Mouse (Mus musculus): ENCODE results near the gene Srgap3. TPM values are rescaled to one million over a fixed set of nuclear protein-coding genes. Genes with fewer than 3 reads are reported as not detected.

Srgap3 gene
- total RNA-seq (2021): 100 to 1,000 TPM; 241 to 270 TPM

GRCm38 (mm10) chr6:112946895-112947436, at the start of gene Srgap3:
Srgap3 (minus strand) TSS chr6:112947266.
- peak; percentile 74 to 76 for DNase-seq (ENCODE audit: extremely low spot score in 1 of 2, low spot score in 1 of 2)

GRCm38 (mm10) chr6:112995708-112996107, 48.6 kb upstream of the Srgap3 start:
- DNase-seq (ENCODE audit: extremely low spot score in 1 of 2, low spot score in 1 of 2): no peak

- no peak for DNase-seq (ENCODE audit: extremely low spot score in 1 of 2, low spot score in 1 of 2)
Observed at GRCm38 (mm10) chr6:112990119-112990518, 43.1 kb upstream of the Srgap3 start.

DNA sequence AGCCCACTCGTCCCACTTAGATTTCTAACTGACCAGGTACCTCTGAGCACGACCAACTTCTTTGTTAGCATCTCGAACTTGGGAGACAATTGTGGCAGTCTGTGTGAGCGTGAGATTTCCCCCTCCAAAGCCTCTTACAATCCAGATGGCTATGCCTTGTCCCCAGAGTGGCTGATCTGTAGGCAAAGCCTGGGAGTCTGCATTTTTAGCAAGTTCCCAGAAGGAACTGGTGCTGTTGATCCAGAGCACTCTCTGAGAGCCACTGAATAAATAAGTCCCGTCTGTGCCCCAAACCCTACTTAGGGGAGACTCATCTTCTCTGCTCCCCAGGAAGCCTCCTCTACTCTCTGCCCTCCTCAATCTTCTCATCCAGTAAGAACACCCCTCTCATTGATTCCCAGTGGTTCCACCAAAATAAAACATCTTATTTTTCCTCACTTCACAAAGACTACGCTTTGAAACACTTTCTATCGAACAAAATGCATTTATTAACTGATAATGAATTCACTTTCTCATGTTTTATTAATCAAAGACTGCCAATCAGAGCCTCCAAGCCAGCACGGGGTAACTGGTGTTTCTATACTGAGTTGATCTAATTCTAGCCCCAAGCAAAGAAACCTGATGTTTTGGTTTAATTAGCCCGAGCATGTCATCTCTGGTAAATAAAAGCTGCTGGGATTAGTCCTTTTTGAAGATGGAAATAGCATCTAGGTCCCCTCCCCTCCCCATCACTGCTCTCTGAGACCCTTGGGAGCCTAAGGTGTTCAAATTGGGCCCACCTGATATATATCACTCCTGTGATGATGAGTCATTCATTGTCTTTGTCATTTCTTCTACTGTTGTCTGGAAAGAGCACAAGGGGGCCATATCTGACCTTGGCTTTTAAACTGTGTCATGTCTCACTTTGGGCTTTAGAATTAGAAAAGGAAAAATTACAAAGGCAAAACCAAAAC, 38.6 kb upstream of the Srgap3 start:
- DNase-seq (ENCODE audit: extremely low spot score in 1 of 2, low spot score in 1 of 2): no peak

DNA sequence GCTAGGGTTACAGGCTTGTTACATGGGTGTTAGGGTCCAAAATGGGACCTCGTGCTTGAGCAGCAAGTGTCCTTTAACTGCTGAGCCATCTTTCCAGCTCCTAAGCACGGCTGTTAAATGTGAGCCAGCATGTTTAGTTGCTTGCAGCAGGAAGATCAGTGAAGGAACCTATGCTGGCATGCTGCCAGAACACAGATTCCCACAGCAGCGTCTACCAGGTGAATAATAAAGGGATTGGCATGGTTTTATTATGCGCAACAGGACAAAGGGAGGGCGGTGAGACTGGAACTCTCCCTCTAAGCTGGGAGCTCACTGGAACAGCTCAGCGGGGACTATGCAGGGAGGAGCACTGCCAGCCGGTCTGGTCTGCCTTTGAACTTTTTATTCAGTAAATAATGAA, 35.2 kb upstream of the Srgap3 start:
- no peak for DNase-seq (ENCODE audit: extremely low spot score in 1 of 2, low spot score in 1 of 2)

GRCm38 (mm10) chr6:112978947-112979346, 31.9 kb upstream of the Srgap3 start:
- no peak for DNase-seq (ENCODE audit: extremely low spot score in 1 of 2, low spot score in 1 of 2)

DNA sequence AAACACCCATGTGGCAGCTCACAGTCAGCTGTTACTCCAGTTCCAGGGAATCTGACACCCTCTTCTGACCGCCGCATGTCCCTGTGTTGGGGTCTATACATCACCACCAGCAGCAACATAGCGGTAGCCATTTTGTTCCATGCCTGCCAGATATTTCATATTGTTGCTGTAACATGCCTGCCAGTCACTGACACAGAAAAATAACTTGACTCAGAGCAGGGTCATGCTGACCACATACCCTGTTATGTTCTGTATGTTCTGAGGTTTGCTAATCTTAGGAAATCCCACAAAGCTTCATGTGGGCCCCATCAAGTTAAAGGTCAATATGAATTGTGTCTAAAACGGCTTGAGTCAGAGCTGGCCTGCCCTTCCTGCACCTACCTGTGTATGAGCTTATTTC, 30.2 kb upstream of the Srgap3 start:
- DNase-seq (ENCODE audit: extremely low spot score in 1 of 2, low spot score in 1 of 2): no peak

DNA sequence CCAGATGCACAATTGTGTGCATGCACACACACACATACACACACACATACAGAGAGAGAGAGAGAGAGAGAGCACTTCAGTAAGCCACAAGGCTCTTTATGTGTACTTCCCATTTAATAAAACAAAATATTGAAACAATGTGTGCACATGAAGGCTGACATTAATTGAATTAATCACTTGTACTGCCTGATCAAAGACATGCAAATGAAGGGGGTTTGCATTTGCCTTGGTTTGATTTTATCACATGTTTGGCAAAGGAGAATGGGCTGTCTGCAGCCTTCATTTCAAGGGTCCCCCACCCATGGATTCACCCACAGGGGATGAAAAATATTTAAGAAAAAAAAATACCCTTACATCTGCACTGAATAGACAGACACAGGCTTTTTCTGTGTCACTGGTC, 29.5 kb upstream of the Srgap3 start:
- no peak for DNase-seq (ENCODE audit: extremely low spot score in 1 of 2, low spot score in 1 of 2)

DNA sequence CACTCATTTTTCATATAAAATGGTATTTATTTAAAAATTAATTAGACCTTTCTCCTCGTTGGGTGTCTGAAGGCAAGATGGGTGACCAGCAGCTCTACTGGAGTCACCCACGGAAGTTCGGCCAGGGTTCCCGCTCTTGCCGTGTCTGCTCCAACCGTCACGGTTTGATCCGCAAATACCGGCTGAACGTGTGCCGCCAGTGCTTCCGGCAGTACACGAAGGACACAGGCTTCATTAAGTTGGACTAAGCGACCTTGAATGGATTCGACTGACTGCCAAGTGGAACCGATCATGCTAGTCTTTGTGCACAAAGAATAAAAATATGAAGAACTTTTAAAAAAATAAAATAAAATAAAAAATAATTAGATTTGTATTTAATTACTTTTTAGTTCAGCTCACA, 29.1 kb upstream of the Srgap3 start:
- no peak for DNase-seq (ENCODE audit: extremely low spot score in 1 of 2, low spot score in 1 of 2)

- no peak for DNase-seq (ENCODE audit: extremely low spot score in 1 of 2, low spot score in 1 of 2)
Observed at GRCm38 (mm10) chr6:112973786-112974720, 27.0 kb upstream of the Srgap3 start.

DNA sequence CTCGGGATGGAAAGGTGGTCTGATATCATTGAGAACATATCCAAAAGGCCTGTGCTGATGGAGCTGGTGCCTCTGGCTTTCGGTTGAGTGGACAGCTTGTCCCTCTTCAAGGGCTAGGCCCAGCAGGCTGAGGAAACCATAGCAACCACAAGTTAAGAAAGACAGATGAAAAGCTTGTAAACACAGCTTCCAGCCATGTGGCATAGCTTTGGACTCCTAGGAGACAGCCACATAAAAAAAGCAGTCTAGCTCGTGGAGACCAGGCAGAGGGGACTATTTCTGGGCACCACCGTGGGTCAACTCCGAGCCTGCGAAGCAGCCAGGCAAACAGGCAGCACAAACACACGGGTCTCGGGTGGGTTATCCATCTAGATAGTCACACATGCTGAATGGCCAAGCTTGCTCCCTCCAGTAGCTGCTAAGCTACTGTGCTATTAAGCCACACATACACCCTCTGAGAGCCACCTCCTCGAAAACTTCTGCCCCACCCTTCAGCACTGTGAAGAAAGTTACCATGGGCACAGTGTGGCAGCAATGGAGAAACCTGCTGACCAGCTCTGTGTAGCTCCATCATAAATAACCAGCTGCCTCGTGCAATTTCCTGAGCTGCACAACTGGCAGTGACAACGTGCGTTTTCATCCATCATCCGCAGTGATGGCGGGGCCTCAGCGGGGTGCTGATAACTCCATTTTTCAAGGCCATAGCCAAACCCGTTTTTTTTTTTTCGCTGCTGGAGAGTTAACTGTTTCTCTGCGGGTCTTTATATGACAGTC, 26.0 kb upstream of the Srgap3 start:
- peak; percentile 24 to 40 for DNase-seq (ENCODE audit: extremely low spot score in 1 of 2, low spot score in 1 of 2)

- no peak for DNase-seq (ENCODE audit: extremely low spot score in 1 of 2, low spot score in 1 of 2)
Observed at GRCm38 (mm10) chr6:112972127-112972526, 25.1 kb upstream of the Srgap3 start.

DNA sequence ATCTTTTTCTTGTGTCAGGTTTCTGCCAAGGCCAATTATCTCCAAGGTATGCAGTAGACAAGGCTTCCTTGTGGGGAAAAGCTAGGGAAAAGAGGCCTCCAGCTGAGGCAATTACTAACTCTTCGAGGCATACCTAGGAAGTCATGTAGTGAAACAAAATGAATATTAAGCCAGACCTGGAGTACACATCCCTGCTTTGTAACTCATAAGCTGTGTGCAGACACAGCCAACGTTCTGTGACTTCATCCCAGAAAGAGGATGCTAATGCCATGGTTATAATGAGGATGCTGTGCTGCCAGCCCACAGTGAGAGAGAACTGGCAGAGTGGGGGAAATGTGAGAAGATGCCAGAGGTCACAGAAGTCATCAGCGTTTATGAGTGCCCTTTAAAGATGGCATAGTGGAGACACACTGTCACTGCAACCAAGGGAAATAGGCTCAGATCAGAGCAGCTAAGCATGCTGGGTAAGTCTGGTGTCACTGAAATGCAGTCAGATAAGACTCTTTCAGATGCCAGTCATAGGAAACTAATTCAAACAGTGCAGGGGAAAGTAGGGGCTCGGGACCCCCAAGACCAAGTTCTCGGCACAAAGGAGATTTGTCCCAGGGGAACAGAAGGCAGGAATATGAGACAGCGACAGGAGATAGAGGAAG, 24.2 kb upstream of the Srgap3 start:
- DNase-seq (ENCODE audit: extremely low spot score in 1 of 2, low spot score in 1 of 2): no peak

DNA sequence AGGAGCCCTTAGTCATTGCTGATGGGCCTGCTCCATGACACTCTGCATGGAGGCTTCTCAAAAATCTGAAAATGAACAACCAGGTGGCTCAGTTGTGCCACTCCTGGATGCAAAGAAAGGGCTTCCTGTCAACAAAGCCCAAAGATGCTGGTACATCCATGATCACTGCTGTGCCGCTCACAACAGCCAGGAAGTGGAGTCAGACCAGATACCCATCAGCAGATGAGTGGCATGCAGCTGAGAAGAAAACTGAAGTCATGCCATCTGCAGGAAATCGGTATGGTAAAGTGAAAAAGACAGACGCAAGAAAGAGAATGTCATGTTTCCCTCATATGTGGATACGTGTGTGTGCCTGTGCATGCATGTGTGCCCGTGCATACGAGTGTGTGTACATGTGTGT, 20.3 kb upstream of the Srgap3 start:
- DNase-seq (ENCODE audit: extremely low spot score in 1 of 2, low spot score in 1 of 2): no peak

GRCm38 (mm10) chr6:112958360-112958759, 11.3 kb upstream of the Srgap3 start:
- no peak for DNase-seq (ENCODE audit: extremely low spot score in 1 of 2, low spot score in 1 of 2)

GRCm38 (mm10) chr6:112957583-112958280, 10.7 kb upstream of the Srgap3 start:
- no peak for DNase-seq (ENCODE audit: extremely low spot score in 1 of 2, low spot score in 1 of 2)

DNA sequence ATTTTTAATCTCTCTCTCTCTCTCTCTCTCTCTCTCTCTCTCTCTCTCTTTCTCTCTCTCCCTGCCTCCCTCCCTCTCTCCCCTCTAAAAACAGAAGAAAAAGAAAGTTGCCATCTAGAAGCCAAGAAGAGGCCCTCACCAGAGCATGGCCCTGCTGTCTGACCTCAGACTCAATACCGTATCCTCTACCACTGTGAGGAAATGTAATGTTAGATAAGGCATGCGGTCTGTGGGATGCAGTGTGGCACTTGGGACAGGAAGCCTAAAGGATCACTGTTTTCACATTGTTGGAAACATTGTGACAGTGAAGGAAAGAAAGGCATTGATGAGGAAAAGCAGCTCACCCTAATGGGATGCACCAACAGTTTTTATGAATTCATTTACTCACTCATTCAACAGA, 8.7 kb upstream of the Srgap3 start:
- no peak for DNase-seq (ENCODE audit: extremely low spot score in 1 of 2, low spot score in 1 of 2)

- no peak for DNase-seq (ENCODE audit: extremely low spot score in 1 of 2, low spot score in 1 of 2)
Observed at GRCm38 (mm10) chr6:112953905-112954304, 6.8 kb upstream of the Srgap3 start.

DNA sequence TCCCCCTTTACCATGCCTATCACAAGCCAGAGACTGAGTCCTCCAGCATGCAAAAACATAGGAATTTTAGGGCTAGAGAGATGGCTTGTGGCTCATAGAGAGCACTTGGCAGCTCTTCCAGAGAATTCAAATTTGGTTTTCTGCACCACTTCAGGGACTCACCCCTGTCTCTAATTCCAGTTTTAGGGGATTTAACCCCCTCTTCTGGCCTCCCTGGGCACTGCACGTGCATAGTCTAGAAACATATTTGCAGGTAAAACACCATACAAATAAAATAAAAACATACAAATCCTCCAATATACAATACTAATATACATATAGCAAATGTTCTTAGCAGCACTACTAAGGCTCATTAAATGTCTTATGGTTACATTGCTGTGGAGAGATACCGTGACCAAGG, 4.2 kb upstream of the Srgap3 start:
- no peak for DNase-seq (ENCODE audit: extremely low spot score in 1 of 2, low spot score in 1 of 2)

Data from layer of hippocampus, postnatal 25 days (tissue).